Mouse (Mus musculus) kidney, adult 2 months (tissue): ENCODE measurements around the gene Gpbp1.

Experiments used
- CTCF ChIP-seq: fragments of 200-500 bp; conservative IDR thresholded peaks from 2 replicates; pipeline ENCODE4 v1.5.1; 2011; ENCODE audit warnings: low read depth, mild to moderate bottlenecking, control low read depth, low read length, moderate library complexity, mixed read lengths; ENCODE audit not compliant: insufficient read depth, insufficient read length
- POLR2A ChIP-seq: fragments of 200-500 bp; IDR thresholded peaks from one replicate; pipeline ENCODE4 v1.6.1; 2011; ENCODE audit warnings: low read depth, low read length, control low read depth

DNA sequence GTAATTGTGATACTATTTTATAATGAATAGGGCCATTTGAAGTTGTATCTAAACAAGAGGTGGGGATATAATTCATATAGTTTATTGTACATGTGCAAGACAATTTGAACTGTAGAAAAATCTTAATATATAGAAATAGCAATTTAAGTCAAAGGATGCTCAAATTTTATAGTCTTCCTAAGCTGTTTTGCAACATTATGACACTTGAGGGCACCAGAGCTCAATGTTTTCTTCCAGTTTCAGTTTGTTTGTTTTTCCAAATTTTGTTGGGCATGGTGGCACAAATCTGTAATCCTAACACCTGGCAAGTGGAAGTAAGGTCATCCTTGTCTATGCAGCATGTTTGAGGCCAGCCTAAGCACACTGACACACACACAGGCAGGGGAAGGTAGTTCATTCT, 68.6 kb downstream of the Gpbp1 start:
- TF ChIP-seq CTCF (no peak), POLR2A (no peak)
